Mouse (Mus musculus) gastrocnemius, postnatal 10 days (tissue): ENCODE results near the gene Rnf126. TPM values are rescaled to one million over a fixed set of nuclear protein-coding genes. Genes with fewer than 3 reads are reported as not detected.

Experiments used
- DNase-seq: peaks from one replicate; pipeline ENCODE4 v3.0.0; 2021; ENCODE audit warnings: mixed read lengths
- total RNA-seq, 2 experiments: library from RNA; stranded (reverse); gene quantifications; 2 replicates each; pipeline ENCODE4 v1.2.3; 2021

Gene Rnf126
- total RNA-seq, 2 experiments from 2014 or later: 35.2 to 36.1 TPM

DNA sequence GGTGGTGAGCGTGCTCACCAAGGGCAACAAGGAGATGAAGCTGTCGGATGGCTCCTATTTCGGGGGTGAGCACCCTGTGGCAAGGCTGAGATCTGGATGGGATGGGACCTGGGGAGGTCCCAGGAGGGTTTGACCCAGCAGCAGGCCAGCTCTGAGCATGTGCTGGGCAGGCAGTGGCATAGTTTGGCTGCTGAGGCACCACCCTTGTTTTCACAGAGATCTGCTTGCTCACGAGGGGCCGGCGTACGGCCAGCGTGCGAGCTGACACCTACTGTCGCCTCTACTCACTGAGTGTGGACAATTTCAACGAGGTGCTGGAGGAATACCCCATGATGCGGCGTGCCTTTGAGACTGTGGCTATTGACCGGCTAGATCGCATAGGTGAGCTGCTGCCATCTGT lies 32.9 kb downstream of the Rnf126 start:
- DNase-seq: no peak

DNA sequence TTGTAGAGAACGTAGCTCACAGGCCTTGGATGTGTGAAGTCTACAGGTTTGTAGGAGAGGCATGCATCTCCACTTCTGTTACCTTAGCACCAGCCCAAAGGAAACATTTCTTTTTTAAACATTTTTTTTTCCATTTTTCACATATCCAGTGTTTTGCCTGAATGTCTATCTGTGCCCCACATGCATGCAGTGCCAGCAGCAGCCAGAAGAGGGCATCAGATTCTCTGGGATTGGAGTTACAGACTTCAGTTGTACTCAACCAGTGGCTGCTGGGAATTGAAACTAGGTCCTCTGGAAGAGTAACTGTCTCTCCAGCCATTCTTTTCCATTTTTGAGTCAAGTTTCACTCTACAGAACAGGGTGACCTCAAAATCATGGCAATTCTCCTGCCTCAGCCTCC lies 34.3 kb downstream of the Rnf126 start:
- DNase-seq: no peak

DNA sequence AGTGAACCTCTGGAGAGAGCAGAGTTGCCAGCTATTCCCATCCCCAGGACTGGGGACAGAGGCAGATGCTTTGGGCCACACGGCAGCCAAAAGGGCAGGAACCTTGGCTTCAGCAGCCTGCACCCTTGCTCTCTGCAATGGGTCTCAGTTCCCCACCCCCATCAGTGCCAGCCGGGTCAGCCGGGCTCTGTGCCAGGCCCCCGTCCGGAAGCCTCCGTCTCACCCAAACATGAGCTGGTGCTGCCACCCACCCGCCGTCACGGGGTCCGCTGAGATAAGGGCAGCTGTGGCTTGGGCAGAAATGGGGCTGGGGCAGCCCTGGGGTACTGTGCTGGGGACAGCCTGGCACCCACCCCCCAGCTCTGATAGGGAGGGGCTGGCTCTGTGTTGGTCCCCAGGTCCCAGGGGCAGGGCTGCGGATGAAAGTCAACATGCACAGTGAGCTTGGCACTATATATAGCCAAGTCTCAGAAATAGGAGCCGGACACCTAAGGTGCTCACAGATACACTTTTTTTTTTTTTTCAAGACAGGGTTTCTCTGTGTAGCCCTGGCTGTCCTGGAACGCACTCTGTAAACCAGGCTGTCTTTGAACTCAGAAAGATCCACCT lies 37.3 kb downstream of the Rnf126 start:
- DNase-seq: peak; percentile 49

DNA sequence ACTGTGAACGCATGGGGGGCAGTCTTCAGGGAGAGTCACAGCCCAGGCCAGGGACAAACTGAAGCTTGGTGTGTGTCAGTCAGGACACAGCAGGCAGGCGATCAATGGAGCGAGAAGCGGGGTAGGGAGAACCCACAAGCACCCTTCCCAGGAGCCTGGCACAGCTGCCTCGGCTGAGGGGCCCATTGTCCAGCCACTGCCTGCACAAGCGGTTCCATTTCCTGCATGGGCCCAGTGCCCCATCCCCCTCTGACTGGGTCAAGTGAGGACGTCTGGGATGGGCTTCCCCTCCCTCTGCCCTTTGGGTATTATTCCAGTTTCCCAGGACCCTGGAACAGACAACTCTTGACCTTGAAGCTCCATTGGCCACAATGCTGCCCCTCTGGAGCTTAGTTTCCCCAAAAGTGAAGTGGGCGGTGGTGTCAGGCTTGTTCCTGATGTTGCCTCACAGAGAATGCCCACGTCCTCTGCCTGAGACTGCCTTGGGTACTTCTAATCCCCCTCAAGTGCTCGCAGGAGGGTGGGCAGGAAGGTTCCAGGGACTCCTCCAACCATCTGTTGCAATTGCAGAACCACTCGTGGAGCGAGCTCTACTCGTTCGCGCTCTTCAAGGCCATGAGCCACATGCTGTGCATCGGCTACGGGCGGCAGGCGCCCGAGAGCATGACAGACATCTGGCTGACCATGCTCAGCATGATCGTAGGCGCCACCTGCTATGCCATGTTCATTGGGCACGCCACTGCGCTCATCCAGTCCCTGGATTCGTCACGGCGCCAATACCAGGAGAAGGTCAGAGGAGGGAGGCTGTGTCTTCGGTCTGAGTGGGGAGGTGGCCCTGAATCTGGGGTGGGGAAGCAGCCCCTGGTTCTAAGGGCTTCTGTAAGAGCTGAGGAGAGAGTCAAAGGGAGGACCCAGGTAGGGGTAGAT lies 38.2 kb downstream of the Rnf126 start:
- DNase-seq: no peak

DNA sequence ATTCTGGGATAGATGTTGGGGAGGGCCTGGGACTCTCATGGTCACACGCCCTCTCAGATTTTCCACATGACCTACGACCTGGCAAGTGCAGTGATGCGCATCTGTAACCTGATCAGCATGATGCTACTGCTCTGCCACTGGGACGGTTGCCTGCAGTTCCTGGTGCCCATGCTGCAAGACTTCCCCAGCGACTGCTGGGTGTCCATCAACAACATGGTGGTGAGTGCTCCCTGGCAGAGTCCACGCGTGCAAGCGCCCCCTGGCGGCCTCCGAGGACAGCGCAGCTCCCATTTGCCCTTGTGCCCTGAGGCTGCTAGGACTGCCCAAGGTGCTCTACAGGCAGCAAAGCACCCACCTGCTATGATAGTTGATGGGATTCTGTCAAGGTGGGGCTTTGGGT lies 40.7 kb downstream of the Rnf126 start:
- DNase-seq: peak; percentile 62

DNA sequence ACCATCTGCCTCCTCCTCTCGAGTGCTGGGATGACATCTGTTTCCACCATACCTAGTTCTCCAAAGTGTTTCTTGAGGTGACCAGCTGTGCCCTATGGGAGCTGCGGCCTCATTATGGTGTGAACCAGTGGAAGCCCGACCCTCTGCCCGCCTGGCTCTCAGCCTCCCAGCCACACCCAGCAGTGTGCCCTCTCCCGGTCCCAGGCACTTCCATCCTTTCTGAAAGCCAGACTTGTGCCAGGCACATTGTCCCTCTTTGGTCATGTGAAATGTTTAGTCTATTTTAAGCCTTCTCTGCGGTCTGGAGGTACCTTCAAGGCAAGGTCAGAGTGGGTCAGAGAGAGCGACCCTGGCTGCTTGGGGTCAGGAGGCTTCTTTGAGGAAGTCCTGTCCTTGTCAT lies 43.1 kb downstream of the Rnf126 start:
- no peak for DNase-seq

DNA sequence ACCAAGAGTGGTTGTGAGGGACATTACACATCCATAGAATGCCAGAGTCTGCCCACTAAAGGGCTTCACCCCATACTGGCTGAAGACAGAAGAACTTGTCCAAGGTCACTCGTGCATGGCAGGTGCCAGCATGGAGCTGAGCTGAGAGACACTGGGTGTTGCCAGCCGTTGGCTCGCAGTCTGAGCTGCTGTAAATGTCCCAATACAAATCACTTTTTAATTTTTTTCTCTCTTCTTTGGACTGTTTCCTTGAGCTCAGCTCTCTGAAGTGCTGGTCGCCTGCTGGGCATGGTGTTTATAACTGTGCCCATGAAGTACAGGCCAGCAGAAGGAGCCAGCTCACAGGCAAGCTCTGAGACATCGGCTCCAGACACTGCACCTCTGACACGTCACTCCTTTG lies 43.7 kb downstream of the Rnf126 start:
- DNase-seq: no peak

DNA sequence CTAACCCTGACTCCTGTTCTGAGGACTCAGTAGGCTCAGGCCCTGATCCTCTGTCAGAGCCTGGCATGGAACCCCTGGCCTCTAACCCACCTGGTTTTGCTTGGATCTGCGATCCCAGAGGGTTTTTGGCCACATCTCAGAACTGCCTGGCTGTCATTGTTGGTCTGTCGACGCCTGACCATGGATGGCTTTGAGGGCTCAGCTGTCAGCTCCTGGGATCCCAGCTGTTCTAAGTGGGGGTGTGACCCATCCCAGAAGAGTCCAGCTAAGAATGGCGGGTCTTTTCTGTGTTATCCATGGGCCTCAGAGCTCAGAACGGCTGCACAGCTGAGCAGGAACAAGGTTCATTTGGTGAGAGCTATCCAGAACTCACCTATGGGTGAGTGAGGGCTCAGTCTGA lies 45.7 kb downstream of the Rnf126 start:
- DNase-seq: no peak

DNA sequence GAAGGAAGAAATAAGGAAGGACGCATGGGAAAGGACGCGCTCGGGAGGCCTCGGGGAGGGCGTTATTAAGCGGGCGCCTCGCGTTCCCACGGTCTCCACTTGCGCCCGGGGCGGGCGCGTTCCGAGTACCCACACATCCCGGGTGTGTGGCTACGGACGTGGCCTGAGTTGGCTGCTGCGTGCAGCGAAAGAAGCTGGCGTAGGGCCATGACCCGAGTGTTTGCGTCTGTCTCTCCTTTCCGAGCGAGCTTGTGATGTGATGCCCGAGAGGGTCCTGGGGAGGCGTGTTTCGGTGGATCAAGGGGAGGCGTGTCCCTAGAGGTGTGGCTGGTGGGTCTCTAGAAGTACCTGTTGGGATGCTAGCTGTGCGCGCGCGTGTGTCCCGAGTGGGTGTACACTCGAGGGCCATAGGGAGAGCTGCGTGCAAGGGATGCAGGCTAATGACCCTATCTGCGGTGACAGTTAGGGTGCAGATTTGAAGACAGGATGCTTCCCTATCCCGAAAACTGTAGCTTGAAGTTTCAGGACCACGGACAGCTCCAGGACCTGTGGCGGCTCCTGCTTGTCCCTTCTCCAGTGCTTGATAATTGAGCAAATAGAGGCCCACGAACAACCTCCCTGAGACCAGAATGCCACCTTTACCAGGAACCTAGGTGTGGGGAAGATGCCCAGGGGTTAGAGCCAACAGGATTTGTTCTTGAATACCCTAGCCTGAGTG lies 49.0 kb downstream of the Rnf126 start:
- DNase-seq: peak; percentile 80

DNA sequence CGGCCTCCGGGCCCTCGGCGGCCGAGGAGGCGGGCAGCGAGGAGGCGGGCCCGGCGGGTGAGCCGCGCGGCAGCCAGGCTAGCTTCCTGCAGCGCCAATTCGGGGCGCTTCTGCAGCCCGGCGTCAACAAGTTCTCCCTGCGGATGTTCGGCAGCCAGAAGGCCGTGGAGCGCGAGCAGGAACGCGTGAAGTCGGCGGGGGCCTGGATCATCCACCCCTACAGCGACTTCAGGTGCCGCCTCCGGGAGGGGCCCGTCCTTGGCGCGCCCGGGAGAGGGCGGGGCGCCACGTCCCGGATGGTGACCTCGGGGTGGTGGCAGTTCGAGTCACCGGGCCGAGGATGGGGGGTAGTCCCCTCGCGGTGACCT lies 49.8 kb downstream of the Rnf126 start:
- no peak for DNase-seq

DNA sequence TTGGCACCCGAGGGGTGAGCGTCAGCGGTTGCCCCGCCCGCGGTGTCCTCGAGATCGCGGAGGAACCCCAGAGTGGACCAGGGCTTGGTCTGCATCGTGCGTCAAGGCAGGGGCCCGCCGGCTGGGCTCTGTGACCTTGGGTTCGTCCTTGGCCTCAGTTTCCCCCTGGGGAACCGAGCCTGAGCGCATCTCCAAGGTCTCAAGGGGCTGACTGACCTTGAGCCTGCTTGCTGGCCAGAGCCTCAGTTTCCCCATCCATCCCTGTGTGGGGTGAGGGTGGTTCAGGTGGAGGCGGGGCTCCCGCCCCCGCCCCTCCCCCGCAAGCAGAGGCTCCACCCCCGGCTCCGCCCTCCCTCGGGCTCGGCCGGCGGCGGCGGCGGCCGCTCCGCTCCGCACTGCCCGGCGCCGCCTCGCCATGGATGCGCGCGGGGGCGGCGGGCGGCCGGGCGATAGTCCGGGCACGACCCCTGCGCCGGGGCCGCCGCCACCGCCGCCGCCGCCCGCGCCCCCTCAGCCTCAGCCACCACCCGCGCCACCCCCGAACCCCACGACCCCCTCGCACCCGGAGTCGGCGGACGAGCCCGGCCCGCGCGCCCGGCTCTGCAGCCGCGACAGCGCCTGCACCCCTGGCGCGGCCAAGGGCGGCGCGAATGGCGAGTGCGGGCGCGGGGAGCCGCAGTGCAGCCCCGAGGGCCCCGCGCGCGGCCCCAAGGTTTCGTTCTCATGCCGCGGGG lies 50.3 kb downstream of the Rnf126 start, which contains the start of gene Hcn2:
Hcn2 (plus strand) TSS at position 381 of the 734 bp plus-strand sequence.
- no peak for DNase-seq

DNA sequence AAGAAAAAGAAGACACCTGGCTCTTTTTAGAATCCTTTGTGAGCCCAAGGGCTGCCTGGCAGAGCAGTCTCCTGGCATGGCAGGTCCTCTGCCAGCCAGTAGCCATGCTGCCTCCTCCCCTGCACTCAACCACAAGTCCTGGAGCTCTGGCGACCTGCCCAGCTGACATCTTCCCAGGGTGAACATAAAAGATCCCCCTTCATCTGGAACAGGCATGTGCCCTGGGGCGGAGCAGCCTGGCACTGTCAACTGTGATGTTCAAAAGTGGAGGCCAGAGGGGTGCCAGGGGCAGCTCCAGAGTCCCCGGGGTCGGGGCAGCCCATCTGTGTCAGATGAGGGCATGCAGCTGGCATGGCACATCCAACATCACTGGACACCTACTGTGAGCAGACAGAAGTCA lies 51.8 kb downstream of the Rnf126 start:
- DNase-seq: no peak

DNA sequence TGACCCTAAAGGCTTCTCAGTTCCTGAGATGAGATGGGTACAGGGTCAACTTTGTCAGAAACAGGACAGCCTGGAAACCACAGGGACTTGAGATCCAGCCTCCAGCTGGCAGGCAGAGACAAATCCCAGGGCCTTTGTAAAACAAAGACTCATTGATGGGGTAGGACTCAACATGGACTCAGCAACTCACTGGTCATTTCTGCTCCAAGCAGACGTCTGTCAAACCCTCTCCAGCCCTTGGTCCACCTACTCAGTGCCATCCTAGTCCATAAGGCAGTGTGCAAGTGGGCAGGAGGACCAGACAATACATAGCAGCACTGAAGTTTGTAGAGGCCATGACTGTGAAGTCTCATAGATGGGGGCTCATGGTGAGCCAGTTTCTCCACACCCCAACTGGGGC lies 53.6 kb downstream of the Rnf126 start:
- DNase-seq: no peak

DNA sequence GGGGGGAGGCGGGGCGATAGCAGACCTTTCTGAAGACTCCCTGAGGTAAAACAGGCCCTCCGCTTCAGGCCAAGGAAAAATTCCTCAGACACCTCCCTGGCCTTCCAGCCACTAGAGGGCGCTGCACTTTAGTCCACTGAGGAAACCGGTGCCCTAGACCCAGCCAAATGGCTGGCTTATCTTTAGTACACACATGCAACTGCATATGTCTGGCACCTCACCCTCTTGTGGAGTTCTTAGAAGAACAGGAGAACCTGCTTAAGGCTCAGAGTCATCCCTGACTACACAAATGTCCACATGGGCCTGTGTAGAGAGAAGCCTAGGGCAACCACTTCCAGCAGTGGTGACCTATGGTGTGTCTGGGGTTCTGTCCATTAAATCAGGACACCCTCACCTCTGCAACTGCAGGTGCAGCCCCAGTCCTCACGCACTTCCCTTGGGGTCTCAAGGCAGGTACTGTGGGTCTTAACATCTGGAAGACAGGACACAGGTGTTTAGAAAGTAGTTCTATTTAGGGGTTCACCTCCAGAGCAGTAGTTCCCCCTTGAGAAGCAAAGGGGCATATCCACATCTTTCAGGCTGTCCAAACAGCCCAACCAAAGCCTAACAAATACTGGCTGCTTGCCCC lies 54.1 kb downstream of the Rnf126 start:
- peak; percentile 86 for DNase-seq

DNA sequence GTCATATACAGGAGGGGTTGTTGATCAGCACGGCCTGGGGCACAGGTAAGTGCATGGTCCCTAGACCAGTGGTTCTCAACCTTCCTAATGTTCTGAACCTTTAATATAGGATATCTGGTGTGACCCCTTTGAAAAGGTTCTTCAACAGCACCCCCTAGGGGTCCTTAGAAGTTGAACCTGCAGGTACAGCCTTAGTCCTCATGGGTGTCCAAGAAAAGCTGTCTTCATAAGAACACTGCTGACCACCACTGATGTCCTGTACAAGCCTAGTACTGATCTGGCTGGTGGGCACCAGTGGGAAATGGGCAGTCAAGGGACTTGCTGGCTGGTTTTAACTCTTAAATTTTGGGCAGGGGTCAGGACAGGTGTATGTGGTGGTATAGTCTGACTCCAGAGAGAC lies 54.7 kb downstream of the Rnf126 start:
- no peak for DNase-seq

DNA sequence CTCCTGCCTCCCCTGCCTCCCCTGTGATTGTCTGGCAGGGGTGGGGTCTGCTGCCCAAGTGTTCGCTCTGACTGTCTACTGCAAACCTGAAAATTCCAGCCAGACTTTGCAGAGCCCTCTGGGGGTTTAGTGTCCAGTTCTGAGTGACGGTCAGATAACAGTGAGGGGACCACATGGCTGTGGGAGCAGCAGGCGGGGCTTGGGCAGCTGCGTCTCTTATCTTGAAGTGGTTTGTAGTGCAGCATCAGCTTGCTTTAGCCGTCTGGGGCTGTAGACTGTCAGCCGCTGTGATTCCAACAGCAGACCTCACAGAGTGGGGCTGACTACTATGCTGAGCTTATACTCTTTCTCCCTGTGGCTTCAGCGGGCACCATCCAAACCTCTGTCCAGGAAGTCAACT lies 57.4 kb downstream of the Rnf126 start:
- no peak for DNase-seq

DNA sequence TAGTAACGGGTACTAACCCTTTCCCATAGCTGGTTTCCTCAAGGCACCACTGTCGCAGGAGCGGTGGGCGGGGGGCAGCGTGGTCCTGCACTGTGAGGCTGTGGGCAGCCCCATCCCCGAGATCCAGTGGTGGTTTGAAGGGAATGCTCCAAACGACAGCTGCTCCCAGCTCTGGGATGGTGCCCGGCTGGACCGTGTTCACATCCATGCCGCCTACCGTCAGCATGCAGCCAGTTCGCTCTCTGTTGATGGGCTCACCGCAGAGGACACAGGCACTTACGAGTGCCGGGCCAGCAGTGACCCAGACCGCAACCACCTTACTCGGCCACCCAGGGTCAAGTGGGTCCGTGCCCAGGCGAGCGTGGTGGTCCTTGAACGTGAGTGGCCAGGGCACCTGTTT lies 58.1 kb downstream of the Rnf126 start:
- DNase-seq: no peak

Other genes starting within 250 kb of the Rnf126 start
- 1 to 10 TPM; 2.3 to 2.6 TPM for gene Plpp2, start 233.2 kb downstream of the Rnf126 start, total RNA-seq
- gene Mier2, start 211.8 kb downstream of the Rnf126 start, total RNA-seq: 10 to 100 TPM; 16.1 to 18.2 TPM
- not detected for gene Theg, start 179.6 kb downstream of the Rnf126 start, total RNA-seq
- under 1 TPM; 0.07 to 0.16 TPM for gene C2cd4c, start 152.9 kb downstream of the Rnf126 start, total RNA-seq
- 1 to 10 TPM; 2.7 to 5.3 TPM for gene Shc2, start 129.0 kb downstream of the Rnf126 start, total RNA-seq
- gene Odf3l2, start 121.2 kb downstream of the Rnf126 start, total RNA-seq: under 1 TPM; 0.26 to 0.97 TPM
- not detected for gene Madcam1, start 102.4 kb downstream of the Rnf126 start, total RNA-seq
- 10 to 100 TPM; 18.3 to 18.7 TPM for gene Tpgs1, start 97.6 kb downstream of the Rnf126 start, total RNA-seq
- gene Cdc34, start 84.8 kb downstream of the Rnf126 start, total RNA-seq: 100 to 1,000 TPM; 265 to 287 TPM
- gene Gzmm, start 77.9 kb downstream of the Rnf126 start, total RNA-seq: 1 to 10 TPM; 2.3 to 2.7 TPM
- 100 to 1,000 TPM; 420 to 439 TPM for gene Bsg, start 62.5 kb downstream of the Rnf126 start, total RNA-seq
- under 1 TPM; 0.86 to 0.96 TPM for gene Hcn2, start 50.3 kb downstream of the Rnf126 start, total RNA-seq
- 10 to 100 TPM; 20.8 to 24.6 TPM for gene Polrmt, start 20.4 kb downstream of the Rnf126 start, total RNA-seq
- not detected for gene Fgf22, start 11.9 kb downstream of the Rnf126 start, total RNA-seq
- gene Fstl3, start 10.3 kb upstream of the Rnf126 start, total RNA-seq: 1 to 10 TPM; 1.1 to 1.6 TPM
- gene Prss57, start 24.0 kb upstream of the Rnf126 start, total RNA-seq: under 1 TPM in 1 of 2 experiments, not detected in 1; 0.11 TPM
- gene Palm, start 26.6 kb upstream of the Rnf126 start, total RNA-seq: 10 to 100 TPM; 26.6 to 36.8 TPM
- under 1 TPM in 1 of 2 experiments, not detected in 1; 0.54 TPM for gene Misp, start 54.0 kb upstream of the Rnf126 start, total RNA-seq
- 100 to 1,000 TPM in 1 of 2 experiments, 10 to 100 TPM in 1; 75.2 to 110 TPM for gene Ptbp1, start 87.5 kb upstream of the Rnf126 start, total RNA-seq
- 1 to 10 TPM in 1 of 2 experiments, not detected in 1; 2.1 TPM for gene Prtn3, start 107.5 kb upstream of the Rnf126 start, total RNA-seq
- gene Plppr3, start 107.7 kb upstream of the Rnf126 start, total RNA-seq: 1 to 10 TPM in 1 of 2 experiments, under 1 TPM in 1; 0.49 to 1.6 TPM
- gene Elane, start 119.3 kb upstream of the Rnf126 start, total RNA-seq: 1 to 10 TPM in 1 of 2 experiments, not detected in 1; 1.9 TPM
- 10 to 100 TPM; 21.5 to 22.8 TPM for gene Cfd, start 123.9 kb upstream of the Rnf126 start, total RNA-seq
- 10 to 100 TPM; 39.6 to 43.8 TPM for gene Med16, start 142.0 kb upstream of the Rnf126 start, total RNA-seq
- not detected for gene Gm26602, start 143.9 kb upstream of the Rnf126 start, total RNA-seq
- under 1 TPM; 0.23 to 0.59 TPM for gene Kiss1r, start 150.0 kb upstream of the Rnf126 start, total RNA-seq
- 100 to 1,000 TPM; 101 to 108 TPM for gene R3hdm4, start 154.3 kb upstream of the Rnf126 start, total RNA-seq
- 1 to 10 TPM; 2.6 to 4.1 TPM for gene Arid3a, start 160.1 kb upstream of the Rnf126 start, total RNA-seq
- 10 to 100 TPM; 18.0 to 21.8 TPM for gene Wdr18, start 193.2 kb upstream of the Rnf126 start, total RNA-seq
- under 1 TPM; 0.14 to 0.38 TPM for gene Grin3b, start 203.8 kb upstream of the Rnf126 start, total RNA-seq
- gene Tmem259, start 217.4 kb upstream of the Rnf126 start, total RNA-seq: 10 to 100 TPM; 85.5 to 90.8 TPM
- 10 to 100 TPM; 26.1 to 38.6 TPM for gene Cnn2, start 221.6 kb upstream of the Rnf126 start, total RNA-seq
- gene Abca7, start 229.5 kb upstream of the Rnf126 start, total RNA-seq: 1 to 10 TPM; 3.2 to 4.2 TPM
- gene Arhgap45, start 249.7 kb upstream of the Rnf126 start, total RNA-seq: 1 to 10 TPM; 2.0 to 3.5 TPM